Mouse (Mus musculus): ENCODE data around the gene 4921509C19Rik.
"Not testable (repeated sequence)": the region's sequence is repeated elsewhere in the genome, so short reads cannot be mapped to it uniquely, and the experiment has no call there.

4921509C19Rik gene

GRCm38 (mm10) chr2:151476053-151476452 lies at the start of gene 4921509C19Rik:
Gene 4921509C19Rik (minus strand): TSS chr2:151476153.
- DNase-seq, result not testable (repeated sequence)

- no peak for DNase-seq
These were observed 49.6 kb upstream of the 4921509C19Rik start for GRCm38 (mm10) chr2:151525520-151525919.

GRCm38 (mm10) chr2:151524324-151525041 lies 48.5 kb upstream of the 4921509C19Rik start:
- DNase-seq, result no peak

- no peak for DNase-seq
These were observed 43.0 kb upstream of the 4921509C19Rik start for GRCm38 (mm10) chr2:151519000-151519399.

GRCm38 (mm10) chr2:151513525-151514285 lies 37.8 kb upstream of the 4921509C19Rik start:
- DNase-seq, result no peak

GRCm38 (mm10) chr2:151512199-151512598 lies 36.2 kb upstream of the 4921509C19Rik start:
- no peak for DNase-seq

GRCm38 (mm10) chr2:151504226-151504625 lies 28.3 kb upstream of the 4921509C19Rik start:
- DNase-seq, result no peak

GRCm38 (mm10) chr2:151500442-151501007 lies 24.6 kb upstream of the 4921509C19Rik start:
- DNase-seq, result no peak

GRCm38 (mm10) chr2:151498358-151498757 lies 22.4 kb upstream of the 4921509C19Rik start:
- no peak for DNase-seq

- peak; percentile 94 for DNase-seq
These were observed 18.3 kb upstream of the 4921509C19Rik start, which contains the start of gene Nsfl1c for GRCm38 (mm10) chr2:151494035-151494803. Gene Nsfl1c (plus strand): TSS chr2:151494182.

GRCm38 (mm10) chr2:151486496-151486895 lies 10.5 kb upstream of the 4921509C19Rik start:
- no peak for DNase-seq

- DNase-seq, result not testable (repeated sequence)
These were observed 41.0 kb downstream of the 4921509C19Rik start for GRCm38 (mm10) chr2:151434971-151435370.

- not testable (repeated sequence) for DNase-seq
These were observed 41.8 kb downstream of the 4921509C19Rik start for GRCm38 (mm10) chr2:151434203-151434602.

All from cerebellum, adult 9-11 months (tissue).